Mouse (Mus musculus): ENCODE data around the gene Sema3a. TPM values are rescaled to one million over a fixed set of nuclear protein-coding genes. Genes with fewer than 3 reads are reported as not detected.

Sema3a gene
- polyA plus RNA-seq (2012; rRNA removed) = 0.15 and 0.25 TPM in 2 replicates

DNA sequence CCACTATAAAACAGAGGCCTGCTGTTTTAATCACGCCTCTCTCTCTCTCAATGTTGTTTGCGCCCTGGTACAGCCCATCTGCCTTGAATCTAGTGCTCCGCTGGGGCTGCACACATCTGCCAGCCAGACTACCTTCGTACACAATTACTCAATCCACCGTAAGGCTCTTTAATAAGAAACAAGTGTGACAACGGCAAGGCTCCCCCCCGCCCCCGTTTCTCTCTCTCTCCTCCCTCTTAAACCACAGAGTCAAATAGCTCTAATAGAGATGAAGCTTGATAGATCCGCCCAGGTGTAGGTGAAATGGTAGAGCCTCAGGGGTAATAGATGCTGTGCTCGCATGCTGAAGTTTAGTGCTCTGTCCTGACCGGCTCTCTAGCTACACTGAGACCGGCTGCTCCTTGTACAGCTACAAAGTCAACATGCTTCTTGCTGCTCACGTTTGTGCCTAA is at the start of gene Sema3a:
Gene Sema3a, plus strand, starts transcription at position 174 of the 452 bp plus-strand sequence.
- 69% methylated on average over 13 of the region's 13 CpGs for WGBS
- Histone ChIP-seq H3K4me3 (ENCODE audit: low read depth, low read length) (no peak within 1 kb of the TSS), H3K36me3 (ENCODE audit: control insufficient read depth, insufficient read depth, low read length) (no peaks in the 10 kb centered on the region), H3K27ac (ENCODE audit: insufficient read depth, low read depth, low read length) (no peak within 1 kb of the TSS), H3K27me3 (ENCODE audit: control insufficient read depth, insufficient read depth, low read length) (no peaks in the 10 kb centered on the region), H3K4me1 (ENCODE audit: control insufficient read depth, insufficient read depth, insufficient read length, low read length) (no peaks in the 10 kb centered on the region)
- TF ChIP-seq CTCF (IDR thresholded peaks at IDR 0.05; ENCODE audit: extremely low read depth, insufficient read length, insufficient replicate concordance, low read depth, low read length) (no peak), POLR2A (IDR thresholded peaks at IDR 0.05; ENCODE audit: low read depth, low read length) (no peak)

DNA sequence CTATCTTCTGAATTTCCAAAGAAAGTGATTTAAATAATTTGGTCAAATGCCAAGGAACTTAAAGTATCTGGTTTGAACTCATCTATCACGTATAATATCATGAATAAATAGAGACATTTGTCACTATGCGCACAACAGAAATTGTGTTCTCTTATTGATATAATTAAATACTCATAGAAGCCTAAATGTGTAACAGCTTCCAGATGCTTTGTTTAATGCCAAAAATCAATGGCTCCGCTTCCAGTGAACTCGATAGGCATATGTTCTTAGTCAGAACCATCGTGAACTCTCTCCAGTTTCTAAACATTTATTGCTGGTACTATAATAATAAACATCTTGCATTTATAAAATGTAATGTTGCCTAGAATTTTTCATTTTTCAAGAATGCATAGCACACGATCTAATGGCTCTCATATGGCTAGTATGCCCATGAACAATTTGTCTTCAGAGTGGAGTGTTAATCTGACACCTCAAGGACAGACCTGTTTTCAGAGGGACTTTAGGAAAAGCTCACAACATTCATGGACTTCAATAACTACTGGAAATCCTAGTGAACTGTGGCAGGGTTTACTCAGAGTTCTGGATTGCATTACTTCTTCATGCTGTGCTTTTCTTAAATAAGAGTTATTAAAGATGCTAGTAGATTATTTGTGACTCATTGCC is 40.3 kb upstream of the Sema3a start:
- H3K27ac ChIP-seq (ENCODE audit: insufficient read depth, low read depth, low read length) = no peak overlapping the region
- no peaks in the 10 kb centered on the region for H3K4me1 ChIP-seq (ENCODE audit: control insufficient read depth, insufficient read depth, insufficient read length, low read length)
- TF ChIP-seq CTCF (IDR thresholded peaks at IDR 0.05; ENCODE audit: extremely low read depth, insufficient read length, insufficient replicate concordance, low read depth, low read length) (no peak), POLR2A (IDR thresholded peaks at IDR 0.05; ENCODE audit: low read depth, low read length) (no peak)
- no peaks in the 10 kb centered on the region for H3K36me3 ChIP-seq (ENCODE audit: control insufficient read depth, insufficient read depth, low read length)
- WGBS = 75% methylated on average over 6 of the region's 6 CpGs
- H3K4me3 ChIP-seq (ENCODE audit: low read depth, low read length) = no peak overlapping the region
- no peaks in the 10 kb centered on the region for H3K27me3 ChIP-seq (ENCODE audit: control insufficient read depth, insufficient read depth, low read length)

DNA sequence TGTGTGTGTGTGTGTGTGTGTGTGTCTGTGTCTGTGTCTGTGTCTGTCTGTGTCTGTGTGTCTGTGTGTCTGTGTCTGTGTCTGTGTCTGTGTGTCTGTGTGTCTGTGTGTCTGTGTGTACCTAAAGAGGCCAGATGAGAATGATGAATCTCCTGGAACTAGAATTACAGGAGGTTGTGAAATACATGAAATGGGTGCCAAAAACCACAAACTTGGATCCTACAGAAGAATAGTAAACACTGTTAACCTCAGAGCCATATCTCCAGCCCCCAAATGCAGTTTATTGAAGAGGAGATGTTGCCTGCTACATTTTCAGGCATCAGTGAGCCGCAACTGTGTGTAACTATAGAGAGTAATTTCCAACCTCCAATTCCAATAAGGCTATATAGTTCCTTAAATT is 34.8 kb upstream of the Sema3a start:
- WGBS = 73% methylated on average over 1 of the region's 1 CpGs
- no peaks in the 10 kb centered on the region for H3K27me3 ChIP-seq (ENCODE audit: control insufficient read depth, insufficient read depth, low read length)
- no peak for TF ChIP-seq POLR2A (IDR thresholded peaks at IDR 0.05; ENCODE audit: low read depth, low read length)
- no peak for TF ChIP-seq CTCF (IDR thresholded peaks at IDR 0.05; ENCODE audit: extremely low read depth, insufficient read length, insufficient replicate concordance, low read depth, low read length)

GRCm38 (mm10) chr5:13109522-13109921 is 15.7 kb upstream of the Sema3a start:
- TF ChIP-seq CTCF (IDR thresholded peaks at IDR 0.05; ENCODE audit: extremely low read depth, insufficient read length, insufficient replicate concordance, low read depth, low read length) (no peak), POLR2A (IDR thresholded peaks at IDR 0.05; ENCODE audit: low read depth, low read length) (no peak)
- Histone ChIP-seq H3K27me3 (ENCODE audit: control insufficient read depth, insufficient read depth, low read length) (no peaks in the 10 kb centered on the region), H3K4me1 (ENCODE audit: control insufficient read depth, insufficient read depth, insufficient read length, low read length) (no peaks in the 10 kb centered on the region), H3K27ac (ENCODE audit: insufficient read depth, low read depth, low read length) (no peak overlapping the region), H3K36me3 (ENCODE audit: control insufficient read depth, insufficient read depth, low read length) (no peaks in the 10 kb centered on the region), H3K4me3 (ENCODE audit: low read depth, low read length) (no peak overlapping the region)
- 49% methylated on average over 2 of the region's 2 CpGs for WGBS

More for the DNA sequence above, 34.8 kb upstream of the Sema3a start:
- no peaks in the 10 kb centered on the region for H3K36me3 ChIP-seq (ENCODE audit: control insufficient read depth, insufficient read depth, low read length)
- no peak overlapping the region for H3K4me3 ChIP-seq (ENCODE audit: low read depth, low read length)
- no peaks in the 10 kb centered on the region for H3K4me1 ChIP-seq (ENCODE audit: control insufficient read depth, insufficient read depth, insufficient read length, low read length)
- no peak overlapping the region for H3K27ac ChIP-seq (ENCODE audit: insufficient read depth, low read depth, low read length)

DNA sequence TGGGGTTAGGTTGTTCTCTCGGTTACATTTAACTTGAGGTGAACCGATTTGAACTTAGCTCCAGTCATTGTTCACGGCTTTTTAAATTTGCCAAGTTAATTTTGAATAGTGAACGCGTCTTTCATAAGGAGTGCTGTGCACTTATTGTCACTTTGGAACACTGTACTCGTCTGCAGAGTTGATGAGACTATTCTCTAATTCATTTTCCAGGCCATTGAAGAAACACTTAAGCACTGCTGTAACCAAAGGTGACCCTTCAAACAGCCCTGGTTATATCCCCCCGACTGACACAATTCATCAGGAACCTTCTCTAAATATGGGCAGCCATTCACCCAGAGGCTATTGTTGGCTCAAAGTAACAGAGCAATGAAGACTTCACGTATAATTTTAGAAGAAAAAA is 8.0 kb upstream of the Sema3a start:
- Histone ChIP-seq H3K27ac (ENCODE audit: insufficient read depth, low read depth, low read length) (no peak overlapping the region), H3K36me3 (ENCODE audit: control insufficient read depth, insufficient read depth, low read length) (no peaks in the 10 kb centered on the region), H3K4me3 (ENCODE audit: low read depth, low read length) (no peak overlapping the region), H3K27me3 (ENCODE audit: control insufficient read depth, insufficient read depth, low read length) (no peaks in the 10 kb centered on the region), H3K4me1 (ENCODE audit: control insufficient read depth, insufficient read depth, insufficient read length, low read length) (no peaks in the 10 kb centered on the region)
- WGBS = 81% methylated on average over 8 of the region's 8 CpGs
- TF ChIP-seq CTCF (IDR thresholded peaks at IDR 0.05; ENCODE audit: extremely low read depth, insufficient read length, insufficient replicate concordance, low read depth, low read length) (no peak), POLR2A (IDR thresholded peaks at IDR 0.05; ENCODE audit: low read depth, low read length) (no peak)

GRCm38 (mm10) chr5:13125757-13126156 is 543 bp downstream of the Sema3a start:
- no peak overlapping the region for H3K27ac ChIP-seq (ENCODE audit: insufficient read depth, low read depth, low read length)
- no peaks in the 10 kb centered on the region for H3K4me1 ChIP-seq (ENCODE audit: control insufficient read depth, insufficient read depth, insufficient read length, low read length)
- WGBS = 85% methylated on average over 9 of the region's 9 CpGs
- no peaks in the 10 kb centered on the region for H3K36me3 ChIP-seq (ENCODE audit: control insufficient read depth, insufficient read depth, low read length)
- no peak overlapping the region for H3K4me3 ChIP-seq (ENCODE audit: low read depth, low read length)
- no peak for TF ChIP-seq POLR2A (IDR thresholded peaks at IDR 0.05; ENCODE audit: low read depth, low read length)
- no peak for TF ChIP-seq CTCF (IDR thresholded peaks at IDR 0.05; ENCODE audit: extremely low read depth, insufficient read length, insufficient replicate concordance, low read depth, low read length)
- H3K27me3 ChIP-seq (ENCODE audit: control insufficient read depth, insufficient read depth, low read length) = no peaks in the 10 kb centered on the region

- 46% methylated on average over 4 of the region's 4 CpGs for WGBS
- H3K4me3 ChIP-seq (ENCODE audit: low read depth, low read length) = no peak overlapping the region
- no peaks in the 10 kb centered on the region for H3K4me1 ChIP-seq (ENCODE audit: control insufficient read depth, insufficient read depth, insufficient read length, low read length)
- H3K27me3 ChIP-seq (ENCODE audit: control insufficient read depth, insufficient read depth, low read length) = no peaks in the 10 kb centered on the region
- TF ChIP-seq CTCF (IDR thresholded peaks at IDR 0.05; ENCODE audit: extremely low read depth, insufficient read length, insufficient replicate concordance, low read depth, low read length) (no peak), POLR2A (IDR thresholded peaks at IDR 0.05; ENCODE audit: low read depth, low read length) (no peak)
- H3K27ac ChIP-seq (ENCODE audit: insufficient read depth, low read depth, low read length) = no peak overlapping the region
- H3K36me3 ChIP-seq (ENCODE audit: control insufficient read depth, insufficient read depth, low read length) = no peaks in the 10 kb centered on the region
Observed at GRCm38 (mm10) chr5:13126196-13126595, 982 bp downstream of the Sema3a start.
